Mouse (Mus musculus) v-Abl transformed pro-B cells (cell line): ENCODE measurements around the gene Ncstn.

Source experiments
- in situ Hi-C, 2 experiments: fragments of 400-800 bp; cut with MboI; formaldehyde crosslinking; loops; one replicate each; pipeline ENCODE4 v1.15.1; 2025; ENCODE audit not compliant: unreplicated experiment in 2 of 2

Gene Ncstn

DNA sequence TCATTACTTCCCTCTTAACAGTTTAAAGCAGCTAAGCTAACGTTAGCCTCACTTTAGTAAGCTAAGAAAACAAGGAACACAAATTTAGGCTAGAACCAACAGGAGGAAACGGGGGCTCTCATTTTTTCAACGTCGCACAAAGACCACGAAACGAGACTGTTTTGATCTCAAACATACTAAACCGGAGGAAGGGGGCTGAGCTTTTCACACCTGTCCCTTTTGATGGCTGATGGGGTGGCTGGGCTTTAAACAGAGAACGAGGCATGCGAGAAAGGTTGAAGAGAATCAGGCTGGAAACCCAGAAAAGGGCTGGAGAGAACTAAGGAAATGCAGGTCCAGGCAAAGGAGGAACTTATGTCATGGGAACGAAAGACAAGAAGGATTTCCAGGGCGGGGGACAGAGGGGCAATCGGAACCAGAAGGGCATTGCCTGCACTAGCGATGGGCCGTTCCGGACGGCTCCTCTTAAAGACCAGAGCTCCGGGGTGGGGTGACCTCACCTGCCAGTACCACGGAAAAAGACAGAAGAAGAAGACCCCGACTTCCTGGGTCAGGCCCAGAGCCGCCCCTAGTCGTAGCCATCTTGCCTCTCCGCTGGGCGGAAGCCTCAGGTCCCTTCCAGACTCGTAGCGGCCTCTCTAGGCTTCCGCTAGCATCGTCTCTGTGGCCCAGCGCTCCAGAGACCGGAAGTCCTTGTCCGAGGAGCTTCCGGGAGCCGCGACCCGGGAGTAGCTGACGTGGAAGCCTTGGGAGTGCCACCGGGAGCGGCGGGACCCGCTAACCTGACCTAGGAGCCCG, at the start of gene Ncstn, which contains the start of gene Copa:
Gene Ncstn, minus strand, starts transcription at position 695 of the 798 bp plus-strand sequence.
Gene Copa, plus strand, starts transcription at position 429 of the 798 bp plus-strand sequence.
- in situ Hi-C loops = loop anchor here in 1 of 2 experiments (10.0 kb wide), 1 partner anchor 1197 kb away; the partner anchor contains the start of genes Dusp12 and Gm26620

DNA sequence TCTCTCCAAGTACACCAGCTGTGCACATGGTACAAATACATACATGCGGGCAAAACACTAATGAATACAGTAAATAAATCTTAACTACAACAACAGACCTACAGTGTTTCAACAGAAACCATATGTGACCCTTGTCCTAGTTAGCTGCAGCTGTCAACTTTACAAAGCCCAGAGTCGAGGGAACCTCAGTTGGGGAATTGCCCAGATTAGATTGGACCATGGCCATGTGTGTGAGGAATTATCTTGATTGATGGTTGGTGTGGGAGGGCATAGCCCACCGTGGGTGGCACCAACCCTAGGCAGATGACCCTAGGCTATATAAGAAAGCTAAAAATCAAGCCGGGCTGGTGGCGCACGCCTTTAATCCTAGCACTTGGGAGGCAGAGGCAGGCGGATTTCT, 49.7 kb upstream of the Ncstn start:
- in situ Hi-C loops = loop anchor here (25.0 kb wide), 1 partner anchor 380 kb away; the partner anchor contains the start of genes Cfap45 (in 2 of the 2) and Tagln2 (in 2 of the 2)

DNA sequence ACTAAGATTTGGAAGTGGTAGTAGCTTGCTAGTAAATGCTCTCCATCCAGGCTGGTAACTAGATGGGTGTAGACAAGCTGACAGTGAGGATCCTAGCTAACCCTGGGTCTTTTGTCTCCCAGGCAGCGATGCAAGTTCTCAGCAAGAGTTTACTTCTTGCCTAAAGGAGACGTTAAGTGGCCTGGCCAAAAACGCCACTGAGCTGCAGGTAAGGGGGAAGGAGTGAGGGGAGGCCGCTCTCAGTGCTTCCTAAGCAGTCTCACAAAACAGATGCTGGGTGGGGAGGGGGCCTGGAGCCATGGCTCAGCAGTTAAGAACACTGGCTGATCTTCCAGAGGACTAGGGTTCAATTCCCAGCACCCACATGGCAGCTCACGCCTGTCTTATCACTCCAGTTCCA, 47.2 kb upstream of the Ncstn start:
- in situ Hi-C loops = loop anchor here (25.0 kb wide), 1 partner anchor 383 kb away; the partner anchor contains the start of genes Cfap45 (in 2 of the 2) and Tagln2 (in 2 of the 2)

DNA sequence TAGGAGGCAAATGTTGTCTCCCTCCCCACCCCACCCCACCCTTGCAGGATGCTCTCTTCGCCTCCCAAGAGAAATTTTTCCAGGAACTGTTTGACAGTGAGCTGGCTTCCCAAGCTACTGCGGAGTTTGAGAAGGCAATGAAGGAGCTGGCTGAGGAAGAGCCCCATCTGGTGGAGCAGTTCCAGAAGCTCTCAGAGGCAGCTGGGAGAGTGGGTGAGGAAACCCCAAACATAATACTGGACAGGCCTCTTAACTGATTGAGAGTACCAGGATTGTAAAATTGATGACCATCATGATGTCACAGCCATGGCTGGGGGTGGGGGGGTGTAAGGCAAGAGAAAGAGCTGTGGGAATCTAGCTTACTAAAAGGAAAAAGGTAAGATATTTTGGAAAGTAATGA, 46.5 kb upstream of the Ncstn start:
- in situ Hi-C loops = loop anchor here (25.0 kb wide), 1 partner anchor 383 kb away; the partner anchor contains the start of genes Cfap45 (in 2 of the 2) and Tagln2 (in 2 of the 2)

DNA sequence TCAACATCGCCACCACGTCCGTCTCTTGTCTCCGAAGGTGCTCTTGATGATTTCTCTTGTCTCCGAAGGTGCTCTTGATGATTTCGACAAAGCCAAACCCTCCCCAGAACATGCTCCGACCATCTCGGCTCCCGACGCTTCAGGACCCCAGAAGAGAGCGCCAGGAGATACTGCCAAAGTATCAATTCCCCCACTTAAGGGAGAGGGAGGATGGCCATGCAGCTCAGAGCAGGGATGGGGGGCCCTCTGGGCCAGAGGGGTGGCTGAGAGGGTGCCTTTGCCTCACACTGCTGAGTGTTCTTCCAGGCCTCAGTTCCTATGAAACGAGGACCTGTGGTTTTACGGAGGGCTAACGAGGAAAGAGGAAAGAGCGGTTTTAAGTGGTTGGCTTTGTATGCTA, 46.0 kb upstream of the Ncstn start:
- in situ Hi-C loops = loop anchor here (25.0 kb wide), 1 partner anchor 384 kb away; the partner anchor contains the start of genes Cfap45 (in 2 of the 2) and Tagln2 (in 2 of the 2)

DNA sequence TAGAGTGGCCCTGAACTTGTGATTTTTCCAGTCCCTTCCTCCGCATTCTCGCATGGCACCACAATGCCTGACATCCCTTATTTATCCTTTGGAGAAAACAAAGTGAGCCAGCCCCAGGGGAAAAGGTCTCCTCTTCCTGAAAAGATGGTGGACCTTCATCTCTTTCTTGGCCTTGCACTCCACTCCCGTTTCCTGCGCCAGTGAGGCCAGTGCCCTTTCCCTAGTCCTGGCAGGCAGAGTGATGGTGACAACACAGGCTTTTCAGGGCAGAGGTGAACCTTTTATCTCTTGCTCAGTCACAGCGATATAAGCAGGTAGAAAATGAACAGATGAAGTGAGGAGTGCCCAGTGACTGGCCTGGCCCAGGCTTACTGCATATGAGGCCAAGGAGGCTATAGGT, 44.9 kb upstream of the Ncstn start:
- in situ Hi-C loops = loop anchor here (25.0 kb wide), 1 partner anchor 385 kb away; the partner anchor contains the start of genes Cfap45 (in 2 of the 2) and Tagln2 (in 2 of the 2)

DNA sequence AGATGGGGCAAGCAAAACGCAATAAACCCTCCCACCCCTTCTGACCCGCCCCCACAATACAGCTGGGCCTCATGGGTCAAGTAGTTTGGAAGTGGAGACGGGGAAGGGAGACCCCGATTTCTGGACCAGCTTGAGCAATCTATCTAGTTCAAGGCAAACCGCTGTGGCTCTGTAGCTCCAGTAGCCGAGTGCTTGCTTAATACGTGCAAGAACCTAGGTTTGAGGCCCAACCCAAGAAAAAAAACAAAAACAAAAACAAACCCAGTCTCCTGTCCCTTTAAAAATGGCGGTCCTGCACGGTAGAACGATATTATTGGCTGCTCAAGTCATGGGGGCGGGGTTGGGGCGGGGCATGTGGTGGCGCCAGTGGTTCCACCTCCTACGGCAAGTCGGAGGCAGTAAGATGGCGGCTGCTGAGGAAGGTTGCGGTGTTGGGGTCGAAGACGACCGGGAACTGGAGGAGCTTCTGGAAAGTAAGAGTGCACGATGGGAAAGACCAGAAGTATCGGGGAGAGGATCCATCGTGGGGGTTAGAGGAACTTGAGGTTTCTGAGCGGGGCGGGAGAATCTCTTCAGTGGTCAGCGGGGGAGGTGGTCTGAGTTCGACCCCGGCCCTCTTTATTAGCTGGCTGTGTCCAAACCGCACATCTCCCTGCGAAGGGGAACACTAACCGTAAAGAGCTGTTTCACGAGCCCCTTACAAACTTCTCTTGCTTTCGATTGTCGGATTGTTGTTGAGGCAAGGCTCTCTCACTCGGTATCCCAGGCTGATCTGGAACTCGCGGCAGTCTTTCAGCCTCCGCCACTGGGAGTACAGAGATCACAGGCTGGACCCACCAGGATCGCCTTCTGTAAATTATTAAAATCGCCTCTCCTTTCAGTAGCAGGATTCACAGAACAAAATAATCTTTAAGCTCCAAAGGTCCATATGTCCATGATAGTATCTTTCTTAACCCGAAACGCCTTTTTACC, 44.1 kb upstream of the Ncstn start, which contains the start of gene Pex19:
Gene Pex19, plus strand, starts transcription at position 380 of the 972 bp plus-strand sequence.
- in situ Hi-C loops = loop anchor here (25.0 kb wide), 1 partner anchor 386 kb away; the partner anchor contains the start of genes Cfap45 (in 2 of the 2) and Tagln2 (in 2 of the 2)

DNA sequence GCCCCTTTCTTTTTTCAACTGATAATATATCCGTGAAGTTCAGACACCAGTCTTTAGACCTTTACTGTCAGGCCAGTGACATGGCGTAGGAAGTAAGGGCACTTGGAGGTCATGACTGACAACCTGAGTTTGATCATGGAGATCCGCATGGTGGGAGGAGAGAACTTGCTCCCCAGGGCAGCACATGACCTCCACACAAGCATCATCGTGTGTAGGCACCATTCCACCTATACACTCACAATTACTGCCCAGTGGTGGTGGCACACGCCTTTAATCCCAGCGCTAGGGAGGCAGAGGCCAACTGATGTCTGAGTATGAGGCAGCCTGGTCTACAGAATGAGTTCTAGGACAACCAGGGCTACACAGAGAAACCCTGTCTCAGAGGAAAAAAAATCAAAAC, 42.0 kb upstream of the Ncstn start:
- in situ Hi-C loops = no loop called here

DNA sequence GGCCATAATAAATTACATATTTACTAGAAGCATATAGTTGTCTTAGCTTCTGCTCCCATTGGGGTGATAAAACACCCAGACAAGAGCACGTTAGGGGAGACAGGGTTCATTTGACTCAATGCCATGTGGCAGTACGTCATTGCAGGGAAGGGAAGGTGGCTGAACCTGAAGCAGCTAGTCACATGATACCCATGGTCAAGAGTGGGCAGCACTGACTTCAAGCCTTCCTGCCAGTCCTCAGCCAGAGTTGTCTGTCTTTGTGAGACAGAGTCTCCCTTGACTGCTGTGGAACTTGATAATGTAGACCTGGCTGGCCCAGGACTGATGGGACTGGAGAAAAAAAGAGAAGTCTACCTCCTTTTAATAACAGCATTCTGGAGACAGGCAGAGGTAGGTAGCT, 40.1 kb upstream of the Ncstn start:
- in situ Hi-C loops = no loop called here

DNA sequence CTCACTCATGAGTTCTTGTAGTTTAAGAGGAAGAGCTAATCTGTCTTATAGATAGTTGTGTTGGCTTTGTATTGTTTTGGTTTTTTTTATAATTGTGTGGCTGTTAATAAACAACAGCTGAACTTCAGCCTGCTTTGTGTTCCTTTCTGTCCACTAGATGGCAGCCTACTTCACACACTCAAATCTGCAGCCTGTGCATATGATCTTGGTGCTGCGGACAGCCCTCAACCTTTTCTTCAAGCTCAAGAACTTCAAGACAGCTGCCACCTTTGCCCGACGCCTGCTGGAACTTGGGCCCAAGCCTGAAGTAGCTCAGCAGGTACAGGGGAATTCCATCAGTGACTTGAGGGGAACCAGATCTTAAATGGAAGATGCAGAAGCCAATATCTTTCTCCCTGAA, 37.1 kb upstream of the Ncstn start:
- in situ Hi-C loops = loop anchor here in 1 of 2 experiments (5.0 kb wide), 1 partner anchor 203 kb away; no protein-coding TSS in a partner anchor

DNA sequence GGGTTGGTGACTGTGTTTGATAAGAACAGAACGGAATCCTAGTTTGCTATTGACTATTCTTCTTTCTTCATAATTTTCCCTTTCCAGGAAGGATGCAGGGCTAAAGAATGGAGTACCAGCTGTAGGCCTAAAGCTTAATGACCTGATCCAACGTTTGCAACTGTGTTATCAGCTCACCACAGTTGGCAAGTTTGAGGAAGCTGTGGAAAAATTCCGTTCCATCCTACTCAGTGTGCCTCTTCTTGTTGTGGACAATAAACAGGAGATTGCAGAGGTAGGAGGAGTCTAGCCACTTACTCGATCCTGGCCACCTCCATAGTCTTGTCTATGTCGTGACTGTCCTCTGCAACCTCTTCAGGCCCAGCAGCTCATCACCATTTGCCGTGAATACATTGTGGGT, 36.5 kb upstream of the Ncstn start:
- in situ Hi-C loops = loop anchor here in 1 of 2 experiments (5.0 kb wide), 1 partner anchor 203 kb away; no protein-coding TSS in a partner anchor

DNA sequence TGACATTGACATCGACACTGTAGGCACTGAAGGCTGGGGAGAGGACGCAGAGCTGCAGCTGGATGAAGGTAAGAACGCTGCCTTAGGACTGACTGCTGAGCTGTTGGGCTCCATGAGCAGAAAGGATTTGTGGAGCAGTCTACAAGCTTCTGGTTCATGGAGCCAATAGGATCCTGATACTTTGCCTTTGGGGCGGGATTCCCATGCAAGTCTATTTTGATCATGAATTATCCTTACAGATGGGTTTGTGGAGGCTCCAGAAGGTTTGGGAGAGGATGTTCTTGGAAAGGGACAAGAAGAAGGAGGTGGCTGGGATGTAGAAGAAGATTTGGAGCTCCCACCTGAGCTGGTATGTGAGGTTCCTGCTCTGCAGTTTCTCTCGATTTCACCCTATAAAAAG, 34.4 kb upstream of the Ncstn start:
- in situ Hi-C loops = loop anchor here in 1 of 2 experiments (5.0 kb wide), 1 partner anchor 205 kb away; no protein-coding TSS in a partner anchor

DNA sequence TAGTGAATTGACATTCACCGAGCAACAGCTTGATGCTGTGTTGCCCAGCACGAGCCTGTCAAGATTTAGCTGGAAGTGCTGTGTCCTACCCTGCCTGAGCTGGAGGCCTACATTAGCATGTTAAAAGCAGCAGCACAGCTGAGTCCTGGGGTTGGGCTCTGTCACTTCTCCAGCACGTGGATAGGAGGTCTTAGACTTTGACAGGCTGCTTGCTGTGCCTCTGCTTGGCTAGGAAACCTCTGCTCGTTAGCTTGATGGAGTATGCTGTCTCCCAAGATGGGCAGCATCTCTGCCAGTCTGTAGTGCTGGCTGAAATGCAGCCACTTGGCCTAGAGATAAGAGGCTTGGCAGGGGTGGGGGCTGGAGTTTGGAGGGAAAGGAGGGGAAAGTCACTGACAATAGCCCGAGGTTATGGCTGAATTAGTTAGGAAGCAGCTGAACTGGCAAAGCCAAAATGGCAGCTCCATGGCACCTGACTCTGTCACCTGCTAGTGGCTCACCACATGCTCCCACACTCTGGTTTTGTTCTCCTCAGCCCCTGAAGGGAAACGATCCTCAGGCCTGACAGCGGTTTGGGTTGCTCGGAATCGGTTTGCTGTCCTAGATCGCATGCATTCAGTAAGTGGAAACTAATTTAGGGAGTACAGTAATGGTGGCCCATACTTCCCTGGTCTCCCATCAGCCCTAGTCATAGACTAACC, 25.3 kb upstream of the Ncstn start:
- in situ Hi-C loops = no loop called here

DNA sequence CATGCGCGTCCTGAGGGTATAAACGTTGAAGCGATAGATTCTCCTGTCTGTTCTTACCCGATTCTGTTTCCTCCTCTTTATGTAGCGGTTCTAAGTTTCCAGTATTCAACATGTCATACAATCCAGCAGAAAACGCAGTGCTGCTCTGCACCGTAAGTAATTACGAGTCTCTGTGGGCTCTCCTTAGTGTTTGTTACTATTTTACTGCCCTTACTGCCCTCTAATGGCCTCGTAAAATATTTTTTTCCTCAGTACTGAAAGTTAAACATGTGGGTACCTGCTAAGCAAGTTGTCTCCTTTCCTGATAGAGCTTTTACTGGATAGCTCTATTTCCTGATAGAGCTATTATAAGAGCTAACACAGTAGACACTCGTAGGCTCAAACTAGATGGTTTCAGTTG, 22.5 kb upstream of the Ncstn start:
- in situ Hi-C loops = no loop called here

DNA sequence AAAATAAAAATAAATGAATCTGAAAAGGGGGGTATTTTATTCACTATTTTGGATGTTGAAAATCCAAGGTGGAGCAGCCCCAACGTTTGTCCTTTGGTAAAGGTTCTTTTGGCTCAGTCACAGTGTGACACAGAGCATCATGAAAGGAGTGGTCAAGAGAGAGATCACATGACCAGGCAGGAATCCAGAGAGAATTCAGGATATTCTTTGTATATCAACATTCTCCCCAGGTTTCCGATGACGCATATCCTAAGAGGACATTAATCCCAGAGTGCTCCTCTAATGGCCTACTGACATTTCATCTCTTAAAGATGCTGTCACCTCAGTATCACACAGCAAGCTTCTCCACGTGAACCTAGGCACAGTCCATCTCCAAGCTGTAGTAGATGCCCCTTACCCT, 21.0 kb upstream of the Ncstn start:
- in situ Hi-C loops = no loop called here

DNA sequence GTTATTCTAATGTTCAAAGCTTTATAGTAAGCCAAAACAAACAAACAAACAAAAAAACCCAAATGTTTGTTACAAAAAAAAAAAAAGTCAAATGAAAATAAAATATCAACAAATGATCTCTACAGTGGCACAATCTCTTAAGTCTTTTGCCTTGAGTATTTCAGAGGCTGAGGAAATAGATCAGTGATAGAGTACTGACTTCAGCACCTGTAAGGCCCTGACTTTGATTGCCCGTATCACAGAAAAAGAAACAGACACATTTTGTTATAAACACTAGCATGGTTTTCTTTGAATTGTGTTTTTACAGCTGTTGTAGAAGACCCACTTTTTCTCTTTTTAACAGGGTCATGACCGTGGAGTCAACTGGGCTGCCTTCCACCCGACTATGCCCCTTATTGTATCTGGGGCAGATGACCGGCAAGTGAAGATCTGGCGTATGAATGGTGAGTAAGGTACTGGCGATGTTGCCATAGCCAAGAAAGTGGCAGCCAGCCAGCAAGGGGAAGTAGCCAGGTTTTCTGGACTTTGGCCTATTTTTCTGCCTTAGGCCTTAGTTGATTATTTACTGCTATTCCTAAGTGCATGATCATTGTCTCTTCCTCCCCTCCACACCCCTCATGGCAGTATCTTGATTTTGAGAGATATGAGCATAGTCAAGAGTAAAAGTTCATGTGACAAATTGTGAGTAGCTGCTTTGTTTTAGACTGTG, 16.9 kb upstream of the Ncstn start:
- in situ Hi-C loops = no loop called here

DNA sequence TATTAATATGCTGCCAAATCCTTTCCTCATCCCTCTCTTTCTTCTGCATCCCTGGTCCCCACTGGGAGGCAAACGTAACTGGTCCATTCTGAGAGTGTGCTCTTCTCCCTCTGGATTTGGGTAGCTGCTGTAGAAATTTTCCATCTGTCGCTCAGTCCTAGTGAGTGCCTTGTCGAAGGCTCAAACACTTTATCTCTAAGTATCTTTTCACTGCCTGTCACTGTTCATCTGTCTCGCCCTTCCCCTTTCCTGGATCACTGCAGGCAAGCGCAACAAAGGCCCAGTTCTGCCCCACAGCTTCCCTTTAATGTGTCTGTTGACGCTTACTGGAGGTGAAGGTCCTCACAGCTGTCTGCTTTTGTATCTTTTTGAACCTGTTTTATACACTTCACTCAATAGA, 12.6 kb upstream of the Ncstn start:
- in situ Hi-C loops = no loop called here

DNA sequence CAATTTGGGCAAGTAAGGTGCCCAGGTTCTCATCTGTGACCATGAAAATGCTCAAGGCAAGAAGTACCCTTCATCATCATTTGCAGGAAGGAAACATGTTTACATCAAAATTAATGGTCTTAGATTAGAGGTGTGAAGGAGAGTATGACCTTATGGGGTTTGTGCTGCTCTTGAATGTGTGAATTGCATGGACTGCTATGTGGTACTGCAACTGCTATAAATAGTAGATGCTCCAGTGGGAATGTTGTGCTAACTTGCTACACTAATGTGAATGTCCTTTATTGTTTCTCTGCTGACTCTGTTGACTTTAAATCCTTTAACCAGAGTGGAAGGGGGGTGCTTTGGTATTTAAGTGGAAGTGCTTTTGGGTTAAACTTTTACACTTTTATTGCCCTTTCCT, 11.7 kb upstream of the Ncstn start:
- in situ Hi-C loops = no loop called here

DNA sequence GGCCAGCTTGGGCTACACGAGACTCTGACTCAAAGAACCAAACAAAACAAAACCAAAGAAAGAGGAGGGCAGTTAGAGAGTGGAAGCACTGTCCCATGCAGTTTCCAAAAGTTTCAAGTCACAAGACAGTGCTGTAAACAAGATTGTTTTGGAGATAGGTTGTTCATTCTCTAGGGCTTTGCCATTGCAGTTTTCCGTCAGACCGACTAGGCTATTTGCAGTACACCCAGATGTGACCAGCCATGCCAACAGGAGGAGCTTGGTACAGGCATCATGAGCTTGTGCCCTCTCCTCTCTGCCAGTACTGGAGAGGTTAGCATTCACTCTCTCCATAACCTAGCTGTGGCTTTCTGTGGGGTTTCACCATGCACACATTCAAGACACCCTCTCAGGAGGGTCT, 10.9 kb upstream of the Ncstn start:
- in situ Hi-C loops = no loop called here
